Mouse (Mus musculus): ENCODE results near the gene Slc37a3. TPM values are rescaled to one million over a fixed set of nuclear protein-coding genes. Genes with fewer than 3 reads are reported as not detected.
A peak's percentile ranks its signal among the peaks of the same experiment; 100 is the strongest.

Slc37a3 gene
- polyA plus RNA-seq, 1 experiment from 2014 or later = 34.5 TPM

- H3K9me3 ChIP-seq (replicated peaks; ENCODE audit: control insufficient read depth, low read length) = no peaks in the 10 kb centered on the region
- WGBS (ENCODE audit: insufficient replicate concordance) = 82% methylated on average over 3 of the region's 3 CpGs
- no peak overlapping the region for H3K4me3 ChIP-seq (ENCODE audit: low read depth, low read length)
- ATAC-seq (replicated peaks; ENCODE audit: insufficient number of reproducible peaks, low FRiP score, low TSS enrichment) = no peak
- H3K27me3 ChIP-seq (ENCODE audit: control insufficient read depth, insufficient read depth, low read length) = no peaks in the 10 kb centered on the region
- H3K36me3 ChIP-seq (ENCODE audit: control insufficient read depth, insufficient read depth, low read length) = no peaks in the 10 kb centered on the region
- H3K27ac ChIP-seq (ENCODE audit: low read depth, low read length) = no peak overlapping the region
- H3K9ac ChIP-seq (ENCODE audit: low read depth, low read length) = no peak overlapping the region
- H3K4me1 ChIP-seq (ENCODE audit: control insufficient read depth, insufficient read depth, low read length) = no peaks in the 10 kb centered on the region
- no peak overlapping the region for H3K4me2 ChIP-seq
Measured at GRCm38 (mm10) chr6:39301484-39301883, 76.0 kb downstream of the Slc37a3 start.

- Histone ChIP-seq H3K4me1 (ENCODE audit: control insufficient read depth, insufficient read depth, low read length) (peaks cover 6% of the 10 kb centered on the region; the same call in 1 of the 2 replicates), H3K9ac (ENCODE audit: low read depth, low read length) (no peak overlapping the region), H3K4me3 (ENCODE audit: low read depth, low read length) (no peak overlapping the region), H3K9me3 (replicated peaks; ENCODE audit: control insufficient read depth, low read length) (no peaks in the 10 kb centered on the region), H3K36me3 (ENCODE audit: control insufficient read depth, insufficient read depth, low read length) (no peaks in the 10 kb centered on the region), H3K27me3 (ENCODE audit: control insufficient read depth, insufficient read depth, low read length) (no peaks in the 10 kb centered on the region), H3K27ac (ENCODE audit: low read depth, low read length) (no peak overlapping the region), H3K4me2 (no peak overlapping the region)
- no peak for ATAC-seq (replicated peaks; ENCODE audit: insufficient number of reproducible peaks, low FRiP score, low TSS enrichment)
- whole genome bisulfite sequencing (ENCODE audit: insufficient replicate concordance) = 87% methylated on average over 6 of the region's 6 CpGs
Measured at GRCm38 (mm10) chr6:39297079-39297478, 80.4 kb downstream of the Slc37a3 start.

- Histone ChIP-seq H3K4me1 (ENCODE audit: control insufficient read depth, insufficient read depth, low read length) (peaks cover 6% of the 10 kb centered on the region; the same call in 1 of the 2 replicates), H3K4me3 (ENCODE audit: low read depth, low read length) (no peak overlapping the region), H3K36me3 (ENCODE audit: control insufficient read depth, insufficient read depth, low read length) (no peaks in the 10 kb centered on the region), H3K27me3 (ENCODE audit: control insufficient read depth, insufficient read depth, low read length) (no peaks in the 10 kb centered on the region), H3K27ac (ENCODE audit: low read depth, low read length) (no peak overlapping the region), H3K9ac (ENCODE audit: low read depth, low read length) (no peak overlapping the region), H3K4me2 (no peak overlapping the region), H3K9me3 (replicated peaks; ENCODE audit: control insufficient read depth, low read length) (no peaks in the 10 kb centered on the region)
- WGBS (ENCODE audit: insufficient replicate concordance) = 67% methylated on average over 4 of the region's 4 CpGs
- no peak for ATAC-seq (replicated peaks; ENCODE audit: insufficient number of reproducible peaks, low FRiP score, low TSS enrichment)
Measured at GRCm38 (mm10) chr6:39296474-39296873, 81.0 kb downstream of the Slc37a3 start.

- H3K4me3 ChIP-seq (ENCODE audit: low read depth, low read length) = no peak overlapping the region
- H3K36me3 ChIP-seq (ENCODE audit: control insufficient read depth, insufficient read depth, low read length) = no peaks in the 10 kb centered on the region
- 39% methylated on average over 14 of the region's 14 CpGs for WGBS (ENCODE audit: insufficient replicate concordance)
- H3K9ac ChIP-seq (ENCODE audit: low read depth, low read length) = no peak overlapping the region
- no peaks in the 10 kb centered on the region for H3K27me3 ChIP-seq (ENCODE audit: control insufficient read depth, insufficient read depth, low read length)
- peak overlapping the region; percentile 35 for H3K4me2 ChIP-seq
- H3K4me1 ChIP-seq (ENCODE audit: control insufficient read depth, insufficient read depth, low read length) = peaks cover 6% of the 10 kb centered on the region; the same call in 1 of the 2 replicates
- H3K27ac ChIP-seq (ENCODE audit: low read depth, low read length) = no peak overlapping the region
- ATAC-seq (replicated peaks; ENCODE audit: insufficient number of reproducible peaks, low FRiP score, low TSS enrichment) = no peak
- no peaks in the 10 kb centered on the region for H3K9me3 ChIP-seq (replicated peaks; ENCODE audit: control insufficient read depth, low read length)
Measured at GRCm38 (mm10) chr6:39295727-39296411, 81.6 kb downstream of the Slc37a3 start.

GRCm38 (mm10) chr6:39289721-39290120 lies 87.8 kb downstream of the Slc37a3 start:
- 27% methylated on average over 7 of the region's 7 CpGs for WGBS (ENCODE audit: insufficient replicate concordance)
- peak overlapping the region; percentile 42; the same call in 1 of the 2 replicates for H3K27ac ChIP-seq (ENCODE audit: low read depth, low read length)
- 0 out of 2 replicates have a peak, but pooled peaks have one; percentile 35 for ATAC-seq (replicated peaks; ENCODE audit: insufficient number of reproducible peaks, low FRiP score, low TSS enrichment)
- peaks cover 11% of the 10 kb centered on the region for H3K4me1 ChIP-seq (ENCODE audit: control insufficient read depth, insufficient read depth, low read length)
- no peak overlapping the region for H3K9ac ChIP-seq (ENCODE audit: low read depth, low read length)
- H3K4me2 ChIP-seq = no peak overlapping the region
- no peaks in the 10 kb centered on the region for H3K9me3 ChIP-seq (replicated peaks; ENCODE audit: control insufficient read depth, low read length)
- no peaks in the 10 kb centered on the region for H3K27me3 ChIP-seq (ENCODE audit: control insufficient read depth, insufficient read depth, low read length)
- no peaks in the 10 kb centered on the region for H3K36me3 ChIP-seq (ENCODE audit: control insufficient read depth, insufficient read depth, low read length)
- H3K4me3 ChIP-seq (ENCODE audit: low read depth, low read length) = no peak overlapping the region

GRCm38 (mm10) chr6:39287782-39288181 lies 89.7 kb downstream of the Slc37a3 start:
- Histone ChIP-seq H3K4me2 (no peak overlapping the region), H3K9ac (ENCODE audit: low read depth, low read length) (no peak overlapping the region), H3K9me3 (replicated peaks; ENCODE audit: control insufficient read depth, low read length) (no peaks in the 10 kb centered on the region), H3K27me3 (ENCODE audit: control insufficient read depth, insufficient read depth, low read length) (no peaks in the 10 kb centered on the region), H3K4me1 (ENCODE audit: control insufficient read depth, insufficient read depth, low read length) (peaks cover 11% of the 10 kb centered on the region), H3K27ac (ENCODE audit: low read depth, low read length) (no peak overlapping the region), H3K36me3 (ENCODE audit: control insufficient read depth, insufficient read depth, low read length) (no peaks in the 10 kb centered on the region), H3K4me3 (ENCODE audit: low read depth, low read length) (no peak overlapping the region)
- WGBS (ENCODE audit: insufficient replicate concordance) = 83% methylated on average over 3 of the region's 3 CpGs
- no peak for ATAC-seq (replicated peaks; ENCODE audit: insufficient number of reproducible peaks, low FRiP score, low TSS enrichment)

GRCm38 (mm10) chr6:39286732-39287083 lies 90.8 kb downstream of the Slc37a3 start:
- Histone ChIP-seq H3K36me3 (ENCODE audit: control insufficient read depth, insufficient read depth, low read length) (no peaks in the 10 kb centered on the region), H3K9me3 (replicated peaks; ENCODE audit: control insufficient read depth, low read length) (no peaks in the 10 kb centered on the region), H3K4me1 (ENCODE audit: control insufficient read depth, insufficient read depth, low read length) (peaks cover 11% of the 10 kb centered on the region), H3K4me2 (no peak overlapping the region), H3K27ac (ENCODE audit: low read depth, low read length) (no peak overlapping the region), H3K27me3 (ENCODE audit: control insufficient read depth, insufficient read depth, low read length) (no peaks in the 10 kb centered on the region), H3K9ac (ENCODE audit: low read depth, low read length) (no peak overlapping the region), H3K4me3 (ENCODE audit: low read depth, low read length) (no peak overlapping the region)
- no peak for ATAC-seq (replicated peaks; ENCODE audit: insufficient number of reproducible peaks, low FRiP score, low TSS enrichment)
- 31% methylated on average over 5 of the region's 5 CpGs for WGBS (ENCODE audit: insufficient replicate concordance)

GRCm38 (mm10) chr6:39286053-39286731 lies 91.3 kb downstream of the Slc37a3 start:
- Histone ChIP-seq H3K4me2 (no peak overlapping the region), H3K27ac (ENCODE audit: low read depth, low read length) (no peak overlapping the region), H3K9me3 (replicated peaks; ENCODE audit: control insufficient read depth, low read length) (no peaks in the 10 kb centered on the region), H3K9ac (ENCODE audit: low read depth, low read length) (no peak overlapping the region), H3K4me1 (ENCODE audit: control insufficient read depth, insufficient read depth, low read length) (peaks cover 11% of the 10 kb centered on the region), H3K4me3 (ENCODE audit: low read depth, low read length) (no peak overlapping the region), H3K27me3 (ENCODE audit: control insufficient read depth, insufficient read depth, low read length) (no peaks in the 10 kb centered on the region), H3K36me3 (ENCODE audit: control insufficient read depth, insufficient read depth, low read length) (no peaks in the 10 kb centered on the region)
- no peak for ATAC-seq (replicated peaks; ENCODE audit: insufficient number of reproducible peaks, low FRiP score, low TSS enrichment)
- 22% methylated on average over 6 of the region's 9 CpGs for WGBS (ENCODE audit: insufficient replicate concordance)
